Mouse (Mus musculus) intestine, embryonic 16.5 days (tissue): ENCODE measurements around the gene Ezh1. TPM values are rescaled to one million over a fixed set of nuclear protein-coding genes. Genes with fewer than 3 reads are reported as not detected.

ENCODE experiments used
- ATAC-seq: fragments of 200-750 bp; cut with Nextera tagmentation; 2 replicates; pipeline ENCODE4 v1.8.0; 2017; ENCODE audit warnings: moderate TSS enrichment, moderate library complexity
- H3K27ac ChIP-seq: fragments of 300-500 bp; sonication (generic); 2 replicates; pipeline ENCODE4 v1.5.1; 2014; ENCODE audit warnings: mild to moderate bottlenecking, low read length
- H3K27me3 ChIP-seq: fragments of 300-500 bp; sonication (generic); replicated peaks from 2 replicates; pipeline ENCODE4 v1.6.1; 2014; ENCODE audit warnings: low read length, control low read depth, mixed read lengths; ENCODE audit not compliant: control insufficient read depth, insufficient read depth
- H3K36me3 ChIP-seq: fragments of 300-500 bp; sonication (generic); 2 replicates; pipeline ENCODE4 v1.6.1; 2014; ENCODE audit warnings: low read length, control low read depth; ENCODE audit not compliant: control insufficient read depth, insufficient read depth
- H3K4me1 ChIP-seq: fragments of 300-500 bp; sonication (generic); 2 replicates; pipeline ENCODE4 v1.6.1; 2014; ENCODE audit warnings: low read length, control low read depth, mixed read lengths; ENCODE audit not compliant: control insufficient read depth, insufficient read depth
- H3K4me2 ChIP-seq: fragments of 300-500 bp; sonication (generic); 2 replicates; pipeline ENCODE4 v1.6.1; 2014; ENCODE audit warnings: low read depth, low read length, control low read depth
- H3K4me3 ChIP-seq: fragments of 300-500 bp; sonication (generic); 2 replicates; pipeline ENCODE4 v1.5.1; 2014; ENCODE audit warnings: mild to moderate bottlenecking, low read length
- H3K9ac ChIP-seq: fragments of 300-500 bp; sonication (generic); 2 replicates; pipeline ENCODE4 v1.6.1; 2014; ENCODE audit warnings: low read depth, low read length
- H3K9me3 ChIP-seq: fragments of 300-500 bp; sonication (generic); 2 replicates; pipeline ENCODE4 v1.6.1; 2016; ENCODE audit warnings: low read length, control low read depth; ENCODE audit not compliant: control insufficient read depth
- WGBS: fragments of 180-500 bp; shearing (Covaris S2); extraction: QIAGEN DNeasy Blood & Tissue Kit; methylation state at CpG from one replicate; pipeline ENCODE4 v1.1.7; 2014; 5-methylcytosine and 5-hydroxymethylcytosine counted together
- polyA plus RNA-seq: library from polyadenylated mRNA; unstranded; fragments of >200 nt; fragmentation: Nextera tagmentation; extraction: Ambion mirVana; gene quantifications from 2 replicates; pipeline ENCODE4 v1.2.1, GENCODE M21; 2015

The Ezh1 gene
- polyA plus RNA-seq, 1 experiment from 2014 or later = 16.2 TPM

DNA sequence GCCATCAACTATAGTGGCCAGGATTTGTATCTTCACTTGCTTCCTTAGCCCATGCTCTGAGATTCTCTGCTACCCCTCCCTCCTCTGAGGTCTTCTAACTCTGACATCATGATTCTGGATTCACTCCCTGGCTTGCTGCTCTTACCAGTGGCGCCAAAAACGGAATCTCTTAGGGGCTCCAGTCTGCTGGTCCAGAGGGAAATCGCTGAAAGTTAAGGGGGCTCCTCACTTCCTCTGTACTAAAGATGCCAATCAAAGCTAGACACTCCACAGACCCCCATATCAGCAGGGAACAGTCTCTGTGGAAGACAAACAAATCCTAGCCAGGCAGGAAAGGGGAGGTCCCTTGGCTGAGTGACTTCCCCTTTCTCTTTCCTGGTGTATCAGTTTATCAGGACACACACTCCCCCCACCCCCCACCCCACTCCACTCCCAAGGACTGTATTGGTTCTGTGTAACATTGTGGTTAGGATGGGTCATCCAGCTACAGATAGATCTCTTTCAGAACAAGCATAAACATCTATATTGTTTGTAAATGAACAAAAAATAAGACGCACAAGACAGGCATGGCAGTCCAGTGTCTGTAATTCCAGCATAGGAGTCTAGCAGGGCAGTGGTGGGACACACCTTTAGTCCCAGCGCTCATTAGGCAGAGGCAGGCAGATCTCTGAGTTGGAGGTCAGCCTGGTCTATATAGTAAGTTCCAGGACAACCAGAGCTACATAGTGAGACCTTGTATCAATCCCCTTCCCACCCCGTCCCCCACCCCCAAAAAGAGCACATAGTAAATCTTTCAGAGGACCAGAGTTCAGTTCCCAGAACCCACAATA, 6.0 kb upstream of the Ezh1 start:
- no peaks in the 10 kb centered on the region for H3K27me3 ChIP-seq
- peak overlapping the region; percentile 28 for H3K4me3 ChIP-seq
- H3K9ac ChIP-seq = peak overlapping the region; percentile 53
- H3K9me3 ChIP-seq = no peaks in the 10 kb centered on the region
- 43% methylated on average over 6 of the region's 6 CpGs for WGBS
- H3K36me3 ChIP-seq = no peaks in the 10 kb centered on the region
- ATAC-seq = peak; percentile 76
- peaks cover 29% of the 10 kb centered on the region for H3K4me1 ChIP-seq
- H3K27ac ChIP-seq = peak overlapping the region; percentile 93
- peak overlapping the region; percentile 51 for H3K4me2 ChIP-seq

- peak overlapping the region; percentile 28 for H3K4me3 ChIP-seq
- H3K4me2 ChIP-seq = peak overlapping the region; percentile 51
- peaks cover 29% of the 10 kb centered on the region for H3K4me1 ChIP-seq
- H3K36me3 ChIP-seq = no peaks in the 10 kb centered on the region
- H3K9me3 ChIP-seq = no peaks in the 10 kb centered on the region
- ATAC-seq = peak; percentile 37
- peak overlapping the region; percentile 93 for H3K27ac ChIP-seq
- 8% methylated on average over 18 of the region's 18 CpGs for WGBS
- H3K27me3 ChIP-seq = no peaks in the 10 kb centered on the region
- H3K9ac ChIP-seq = peak overlapping the region; percentile 53
These were observed 5.0 kb upstream of the Ezh1 start for GRCm38 (mm10) chr11:101230991-101231871.

DNA sequence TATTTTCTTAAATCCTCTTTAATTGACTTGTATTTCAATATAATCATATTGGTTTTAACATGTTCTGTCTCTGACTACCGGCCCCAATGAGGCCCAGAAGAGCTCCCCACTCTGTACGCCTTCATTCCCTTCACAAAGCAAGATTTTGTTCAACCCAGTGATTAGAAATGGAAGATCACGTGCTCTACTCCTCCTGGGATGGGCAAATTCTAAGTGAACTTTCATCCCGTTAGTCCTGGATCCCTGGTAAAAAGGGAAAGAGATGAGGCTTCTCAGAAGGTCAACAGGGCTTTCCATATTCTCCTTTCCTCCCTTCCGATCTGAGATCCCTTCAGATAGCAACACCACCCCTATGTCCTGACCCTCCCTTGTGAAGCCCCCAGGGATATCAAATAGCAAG, 4.3 kb upstream of the Ezh1 start:
- WGBS = 28% methylated on average over 5 of the region's 5 CpGs
- no peaks in the 10 kb centered on the region for H3K27me3 ChIP-seq
- H3K4me2 ChIP-seq = peak overlapping the region; percentile 51
- H3K27ac ChIP-seq = peak overlapping the region; percentile 93
- no peak for ATAC-seq
- peak overlapping the region; percentile 53; the same call in 1 of the 2 replicates for H3K9ac ChIP-seq
- H3K36me3 ChIP-seq = no peaks in the 10 kb centered on the region
- H3K4me3 ChIP-seq = peak overlapping the region; percentile 28
- no peaks in the 10 kb centered on the region for H3K9me3 ChIP-seq
- peaks cover 29% of the 10 kb centered on the region for H3K4me1 ChIP-seq

DNA sequence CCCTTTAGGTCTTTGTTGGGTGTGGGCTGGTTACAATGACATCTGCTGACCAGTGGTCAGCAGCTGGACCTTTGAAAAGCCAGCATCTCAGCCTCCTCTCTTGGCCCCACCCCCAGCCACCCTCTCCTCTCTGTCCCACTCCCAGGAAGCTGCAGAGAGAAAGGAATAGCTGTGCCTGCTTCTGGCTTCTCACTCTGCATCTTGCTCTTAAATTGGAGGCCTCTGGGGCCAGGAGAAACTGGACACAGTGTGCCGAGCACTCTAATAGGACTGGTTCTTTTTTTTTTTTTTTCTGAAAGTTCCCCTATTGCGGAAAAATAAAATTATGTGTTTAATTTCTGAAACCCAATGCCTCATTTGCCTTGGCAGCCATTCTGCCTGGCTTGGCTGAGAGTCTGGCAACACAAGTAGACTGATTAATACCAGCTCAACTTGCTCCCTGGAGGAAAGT, 3.8 kb upstream of the Ezh1 start:
- Histone ChIP-seq H3K36me3 (no peaks in the 10 kb centered on the region), H3K9me3 (no peaks in the 10 kb centered on the region), H3K4me2 (peak overlapping the region; percentile 51; the same call in 1 of the 2 replicates), H3K4me3 (no peak overlapping the region), H3K9ac (no peak overlapping the region), H3K4me1 (peaks cover 33% of the 10 kb centered on the region), H3K27me3 (no peaks in the 10 kb centered on the region), H3K27ac (peak overlapping the region; percentile 93)
- no peak for ATAC-seq
- 47% methylated on average over 2 of the region's 2 CpGs for WGBS

GRCm38 (mm10) chr11:101229361-101229900, 3.2 kb upstream of the Ezh1 start:
- no peak for ATAC-seq
- H3K9me3 ChIP-seq = no peaks in the 10 kb centered on the region
- H3K4me2 ChIP-seq = no peak overlapping the region
- H3K27ac ChIP-seq = peak overlapping the region; percentile 93
- H3K4me3 ChIP-seq = no peak overlapping the region
- no peaks in the 10 kb centered on the region for H3K36me3 ChIP-seq
- 41% methylated on average over 8 of the region's 8 CpGs for WGBS
- peaks cover 37% of the 10 kb centered on the region for H3K4me1 ChIP-seq
- no peak overlapping the region for H3K9ac ChIP-seq
- H3K27me3 ChIP-seq = no peaks in the 10 kb centered on the region

DNA sequence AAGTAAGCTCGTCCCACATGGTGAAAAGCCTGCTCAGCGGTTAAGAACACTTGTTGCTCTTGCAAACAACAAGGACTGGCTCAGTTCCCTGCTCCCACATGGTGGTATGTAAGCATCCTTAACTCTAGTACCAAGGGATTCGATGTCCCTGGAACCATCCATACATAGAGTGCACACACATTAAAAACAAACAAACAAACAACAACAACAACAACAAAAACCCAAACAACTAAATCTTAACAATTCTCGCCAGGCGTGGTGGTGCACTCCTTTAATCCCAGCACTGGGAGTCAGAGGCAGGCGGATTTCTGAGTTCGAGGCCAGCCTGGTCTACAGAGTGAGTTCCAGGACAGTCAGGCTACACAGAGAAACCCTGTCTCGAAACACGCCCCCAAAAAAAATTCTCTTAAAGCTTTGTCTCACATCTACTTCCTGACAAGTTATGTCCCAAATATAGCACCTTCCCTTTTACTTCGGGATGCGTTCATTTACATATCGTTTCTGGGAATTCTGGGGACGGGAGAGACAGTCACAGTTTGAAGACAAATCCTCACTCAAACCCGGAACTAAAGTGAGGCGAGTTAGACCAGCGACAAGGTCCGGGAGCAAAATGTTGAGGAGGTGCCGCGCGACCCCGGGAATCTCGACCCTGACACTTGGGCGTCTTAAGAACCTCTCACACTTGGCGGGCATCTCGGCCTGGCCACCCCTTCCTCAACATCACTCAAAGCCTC, 765 bp downstream of the Ezh1 start:
- no peaks in the 10 kb centered on the region for H3K27me3 ChIP-seq
- no peak for ATAC-seq
- H3K4me3 ChIP-seq = peak overlapping the region; percentile 76
- H3K4me1 ChIP-seq = peaks cover 28% of the 10 kb centered on the region
- 18% methylated on average over 25 of the region's 25 CpGs for WGBS
- peak overlapping the region; percentile 62 for H3K27ac ChIP-seq
- no peaks in the 10 kb centered on the region for H3K36me3 ChIP-seq
- peak overlapping the region; percentile 88 for H3K9ac ChIP-seq
- no peaks in the 10 kb centered on the region for H3K9me3 ChIP-seq
- H3K4me2 ChIP-seq = peak overlapping the region; percentile 66

DNA sequence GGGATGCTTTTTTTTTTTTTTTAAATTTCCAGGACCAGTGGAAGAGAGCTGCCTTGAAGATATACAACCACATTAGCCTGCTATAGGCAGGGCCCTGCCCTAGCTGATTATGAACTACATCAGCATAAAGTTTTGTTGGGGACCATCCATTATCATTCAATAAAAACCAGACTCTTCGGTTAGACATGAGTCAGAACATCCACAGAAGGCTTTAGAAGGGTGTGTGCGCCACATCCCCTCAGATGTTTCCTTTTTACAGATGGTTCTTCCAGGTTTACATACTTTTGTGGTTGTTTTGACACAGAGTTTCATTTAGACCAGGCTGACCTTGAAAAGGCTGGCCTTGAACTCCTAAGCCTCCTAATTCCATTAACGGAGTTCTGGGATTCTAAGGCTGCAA, 1.9 kb downstream of the Ezh1 start:
- no peak overlapping the region for H3K4me2 ChIP-seq
- 79% methylated on average over 3 of the region's 3 CpGs for WGBS
- H3K27ac ChIP-seq = no peak overlapping the region
- no peak overlapping the region for H3K4me3 ChIP-seq
- peaks cover 17% of the 10 kb centered on the region for H3K4me1 ChIP-seq
- H3K27me3 ChIP-seq = no peaks in the 10 kb centered on the region
- no peaks in the 10 kb centered on the region for H3K36me3 ChIP-seq
- no peak overlapping the region for H3K9ac ChIP-seq
- ATAC-seq = no peak
- no peaks in the 10 kb centered on the region for H3K9me3 ChIP-seq

- ATAC-seq = no peak
- H3K4me1 ChIP-seq = peaks cover 15% of the 10 kb centered on the region
- H3K36me3 ChIP-seq = peaks cover 3% of the 10 kb centered on the region; the same call in 1 of the 2 replicates
- WGBS = 76% methylated on average over 8 of the region's 8 CpGs
- no peak overlapping the region for H3K9ac ChIP-seq
- H3K4me3 ChIP-seq = no peak overlapping the region
- peak overlapping the region; percentile 80 for H3K27ac ChIP-seq
- H3K9me3 ChIP-seq = no peaks in the 10 kb centered on the region
- no peak overlapping the region for H3K4me2 ChIP-seq
- no peaks in the 10 kb centered on the region for H3K27me3 ChIP-seq
These were observed 4.8 kb downstream of the Ezh1 start for GRCm38 (mm10) chr11:101221306-101221986.
